8 mouse cellular contexts compared by ENCODE assay signal in the genomic region with DNA sequence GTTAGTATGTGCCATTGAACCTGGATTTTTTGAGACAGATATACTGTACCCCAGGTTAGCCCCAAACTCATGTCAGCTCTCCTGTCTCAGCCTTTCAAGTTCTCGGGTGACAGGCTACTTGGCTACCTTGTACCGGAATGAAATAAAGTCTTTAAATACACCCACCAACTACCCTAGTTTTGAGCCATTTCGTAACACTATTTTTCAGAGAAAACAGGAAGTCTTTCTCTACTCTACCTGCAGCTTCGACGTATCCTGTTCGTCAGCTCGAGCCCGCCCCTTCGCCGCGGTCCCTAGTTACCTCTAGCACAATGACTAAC. TPM values are rescaled to one million over a fixed set of nuclear protein-coding genes. Genes with fewer than 3 reads are reported as not detected.
A peak's percentile ranks its signal among the peaks of the same experiment; 100 is the strongest.
DNase-seq lines count a peak whose midpoint lies in the region; ATAC-seq and TF ChIP-seq lines count a peak whose summit lies in the region.

No protein-coding gene starts in this region.

- no peak; the same call in 1 of the 2 replicates for ATAC-seq in embryonic facial prominence, embryonic 11.5 days (replicated peaks; ENCODE audit: insufficient number of reproducible peaks, low FRiP score, low TSS enrichment, low read depth)
- ATAC-seq in intestine, embryonic 15.5 days: no peak
- no peak for ATAC-seq in neural tube, embryonic 13.5 days (ENCODE audit: low read depth)

- peaks cover 9% of the 10 kb centered on the region for H3K36me3 ChIP-seq in embryonic facial prominence, embryonic 11.5 days (replicated peaks; ENCODE audit: control insufficient read depth, insufficient read depth, low read depth, low read length)
- peaks cover 9% of the 10 kb centered on the region for H3K36me3 ChIP-seq in intestine, embryonic 15.5 days
- H3K36me3 ChIP-seq in neural tube, embryonic 13.5 days: peaks cover 35% of the 10 kb centered on the region

- WGBS in embryonic facial prominence, embryonic 11.5 days: 1% methylated on average over 11 of the region's 11 CpGs
- under 1% methylated on average over 11 of the region's 11 CpGs for whole genome bisulfite sequencing in intestine, embryonic 15.5 days
- WGBS in neural tube, embryonic 13.5 days: 3% methylated on average over 11 of the region's 11 CpGs

- no peaks in the 10 kb centered on the region for H3K27me3 ChIP-seq in embryonic facial prominence, embryonic 11.5 days (ENCODE audit: control insufficient read depth, insufficient read depth, low read length)
- no peaks in the 10 kb centered on the region for H3K27me3 ChIP-seq in intestine, embryonic 15.5 days (replicated peaks)
- H3K27me3 ChIP-seq in neural tube, embryonic 13.5 days: no peaks in the 10 kb centered on the region

- H3K9me3 ChIP-seq in embryonic facial prominence, embryonic 11.5 days (replicated peaks; ENCODE audit: control insufficient read depth, low read length): no peaks in the 10 kb centered on the region
- H3K9me3 ChIP-seq in intestine, embryonic 15.5 days: no peaks in the 10 kb centered on the region
- no peaks in the 10 kb centered on the region for H3K9me3 ChIP-seq in neural tube, embryonic 13.5 days

- no peak overlapping the region for H3K9ac ChIP-seq in embryonic facial prominence, embryonic 11.5 days (replicated peaks; ENCODE audit: low read length)
- 0 out of 2 replicates have a peak overlapping the region, but pooled peaks have one; percentile 11 for H3K9ac ChIP-seq in intestine, embryonic 15.5 days
- peak overlapping the region; percentile 60 for H3K9ac ChIP-seq in neural tube, embryonic 13.5 days

- peak overlapping the region; percentile 99 for H3K27ac ChIP-seq in layer of hippocampus, adult 2 months
- H3K27ac ChIP-seq in embryonic facial prominence, embryonic 11.5 days (replicated peaks; ENCODE audit: low read depth, low read length): no peak overlapping the region
- peak overlapping the region; percentile 13; the same call in 1 of the 2 replicates for H3K27ac ChIP-seq in intestine, embryonic 15.5 days
- H3K27ac ChIP-seq in neural tube, embryonic 13.5 days (replicated peaks): peak overlapping the region; percentile 99

- peak overlapping the region; percentile 59 for H3K4me3 ChIP-seq in layer of hippocampus, adult 2 months
- peak overlapping the region; percentile 98 for H3K4me3 ChIP-seq in embryonic facial prominence, embryonic 11.5 days (ENCODE audit: low read depth, low read length)
- H3K4me3 ChIP-seq in intestine, embryonic 15.5 days (replicated peaks): peak overlapping the region; percentile 96
- peak overlapping the region; percentile 99 for H3K4me3 ChIP-seq in neural tube, embryonic 13.5 days

- H3K4me2 ChIP-seq in embryonic facial prominence, embryonic 11.5 days (ENCODE audit: low read depth, low read length): peak overlapping the region; percentile 8; the same call in 1 of the 2 replicates
- H3K4me2 ChIP-seq in intestine, embryonic 15.5 days (replicated peaks): peak overlapping the region; percentile 53
- peak overlapping the region; percentile 60 for H3K4me2 ChIP-seq in neural tube, embryonic 13.5 days

- no peaks in the 10 kb centered on the region for H3K4me1 ChIP-seq in embryonic facial prominence, embryonic 11.5 days (ENCODE audit: control insufficient read depth, insufficient read depth, low read length)
- H3K4me1 ChIP-seq in intestine, embryonic 15.5 days (replicated peaks): peaks cover 9% of the 10 kb centered on the region
- peaks cover 39% of the 10 kb centered on the region for H3K4me1 ChIP-seq in neural tube, embryonic 13.5 days (replicated peaks)

- no peak for TF ChIP-seq CTCF in layer of hippocampus, adult 2 months (conservative IDR thresholded peaks at IDR 0.05)

- DNase-seq in layer of hippocampus, adult 2 months (ENCODE audit: low spot score in 2 of 2): no peak
- DNase-seq in layer of hippocampus, adult 11-12 months (ENCODE audit: low spot score): no peak
- DNase-seq in embryonic facial prominence, embryonic 11.5 days (ENCODE audit: low spot score): no peak
- DNase-seq in spleen, postnatal 36 days (ENCODE audit: low spot score in 2 of 2): no peak
- no peak for DNase-seq in layer of hippocampus, postnatal 25 days (ENCODE audit: extremely low spot score in 1 of 2, low spot score in 1 of 2)
- DNase-seq in adrenal gland, postnatal 36 days: no peak

RNA-seq across cellular contexts. Expression of gene Sf1, which starts 0.4 kb away (rescaled TPM):
- 100 to 1,000 TPM; 208 to 222 TPM for total RNA-seq in layer of hippocampus, adult 2 months (2021)
- polyA plus RNA-seq in embryonic facial prominence, embryonic 11.5 days (2014; fragmentation: Nextera tagmentation; extraction: Ambion mirVana): 157 and 172 TPM in 2 replicates
- polyA plus RNA-seq in intestine, embryonic 15.5 days (2015; fragmentation: Nextera tagmentation; extraction: Ambion mirVana): 118 and 129 TPM in 2 replicates
- polyA plus RNA-seq in neural tube, embryonic 13.5 days (2015; fragmentation: Nextera tagmentation; extraction: Ambion mirVana): 107 and 119 TPM in 2 replicates
- total RNA-seq in layer of hippocampus, postnatal 25 days (2021): 100 to 1,000 TPM; 180 to 215 TPM
- 100 to 1,000 TPM; 169 to 224 TPM for total RNA-seq in adrenal gland, postnatal 36 days (2021)

RNA-seq across cellular contexts. Expression of gene Pygm, which starts 21.1 kb away (rescaled TPM):
- total RNA-seq in layer of hippocampus, adult 2 months (2021): 10 to 100 TPM; 13.0 to 18.8 TPM
- polyA plus RNA-seq in embryonic facial prominence, embryonic 11.5 days (2014; fragmentation: Nextera tagmentation; extraction: Ambion mirVana): 1.4 and 2.8 TPM in 2 replicates
- polyA plus RNA-seq in intestine, embryonic 15.5 days (2015; fragmentation: Nextera tagmentation; extraction: Ambion mirVana): 6.1 and 6.3 TPM in 2 replicates
- 5.7 and 6.3 TPM in 2 replicates for polyA plus RNA-seq in neural tube, embryonic 13.5 days (2015; fragmentation: Nextera tagmentation; extraction: Ambion mirVana)
- total RNA-seq in layer of hippocampus, postnatal 25 days (2021): 10 to 100 TPM; 26.6 to 32.3 TPM
- total RNA-seq in adrenal gland, postnatal 36 days (2021): 100 to 1,000 TPM in 1 of 2 experiments, 10 to 100 TPM in 1; 75.6 to 124 TPM

RNA-seq across cellular contexts. Expression of gene Map4k2, which starts 22.1 kb away (rescaled TPM):
- total RNA-seq in layer of hippocampus, adult 2 months (2021): 100 to 1,000 TPM in 1 of 2 experiments, 10 to 100 TPM in 1; 81.9 to 105 TPM
- polyA plus RNA-seq in embryonic facial prominence, embryonic 11.5 days (2014; fragmentation: Nextera tagmentation; extraction: Ambion mirVana): 5.6 and 6.4 TPM in 2 replicates
- 8.8 and 11.0 TPM in 2 replicates for polyA plus RNA-seq in intestine, embryonic 15.5 days (2015; fragmentation: Nextera tagmentation; extraction: Ambion mirVana)
- polyA plus RNA-seq in neural tube, embryonic 13.5 days (2015; fragmentation: Nextera tagmentation; extraction: Ambion mirVana): 13.5 and 17.0 TPM in 2 replicates
- total RNA-seq in layer of hippocampus, postnatal 25 days (2021): 10 to 100 TPM; 66.3 to 78.4 TPM
- 10 to 100 TPM; 29.9 to 32.2 TPM for total RNA-seq in adrenal gland, postnatal 36 days (2021)

RNA-seq across cellular contexts. Expression of gene Men1, which starts 28.3 kb away (rescaled TPM):
- 10 to 100 TPM; 63.3 to 72.1 TPM for total RNA-seq in layer of hippocampus, adult 2 months (2021)
- polyA plus RNA-seq in embryonic facial prominence, embryonic 11.5 days (2014; fragmentation: Nextera tagmentation; extraction: Ambion mirVana): 49.7 and 51.1 TPM in 2 replicates
- polyA plus RNA-seq in intestine, embryonic 15.5 days (2015; fragmentation: Nextera tagmentation; extraction: Ambion mirVana): 68.8 and 71.9 TPM in 2 replicates
- polyA plus RNA-seq in neural tube, embryonic 13.5 days (2015; fragmentation: Nextera tagmentation; extraction: Ambion mirVana): 71.5 and 73.9 TPM in 2 replicates
- 10 to 100 TPM; 63.3 to 64.8 TPM for total RNA-seq in layer of hippocampus, postnatal 25 days (2021)
- total RNA-seq in adrenal gland, postnatal 36 days (2021): 10 to 100 TPM; 48.7 to 56.3 TPM

RNA-seq across cellular contexts. Expression of gene Rasgrp2, which starts 36.1 kb away (rescaled TPM):
- total RNA-seq in layer of hippocampus, adult 2 months (2021): 10 to 100 TPM; 31.3 to 36.7 TPM
- polyA plus RNA-seq in embryonic facial prominence, embryonic 11.5 days (2014; fragmentation: Nextera tagmentation; extraction: Ambion mirVana): 15.6 and 17.2 TPM in 2 replicates
- polyA plus RNA-seq in intestine, embryonic 15.5 days (2015; fragmentation: Nextera tagmentation; extraction: Ambion mirVana): 36.9 and 48.6 TPM in 2 replicates
- polyA plus RNA-seq in neural tube, embryonic 13.5 days (2015; fragmentation: Nextera tagmentation; extraction: Ambion mirVana): 44.1 and 49.9 TPM in 2 replicates
- total RNA-seq in layer of hippocampus, postnatal 25 days (2021): 10 to 100 TPM; 29.3 to 29.8 TPM
- 10 to 100 TPM; 28.7 to 34.4 TPM for total RNA-seq in adrenal gland, postnatal 36 days (2021)

Comparison
In these comparisons a context has a peak if more than half of its experiments do, and no peak if none do; other contexts are left out.
1. H3K4me2 ChIP-seq: peak in every context shown above with its lines; median percentile 60 in neural tube, embryonic 13.5 days; 53 in intestine, embryonic 15.5 days; 8 in embryonic facial prominence, embryonic 11.5 days.